Mouse (Mus musculus) heart, embryonic 16.5 days (tissue): ENCODE results near the gene Sez6l2. TPM values are rescaled to one million over a fixed set of nuclear protein-coding genes. Genes with fewer than 3 reads are reported as not detected.

Experiments
- ATAC-seq: fragments of 200-750 bp; cut with Nextera tagmentation; replicated peaks from 2 replicates; pipeline ENCODE4 v1.8.0; 2017; ENCODE audit warnings: moderate number of reproducible peaks; ENCODE audit not compliant: insufficient read depth, low FRiP score; ENCODE audit errors: extremely low read depth
- H3K27ac ChIP-seq: fragments of 300-500 bp; sonication (generic); 2 replicates; pipeline ENCODE4 v1.5.1; 2014; ENCODE audit warnings: mild to moderate bottlenecking, low read length, control low read depth, moderate library complexity
- H3K27me3 ChIP-seq: fragments of 300-500 bp; sonication (generic); 2 replicates; pipeline ENCODE4 v1.6.1; 2014; ENCODE audit warnings: low read length, mixed read lengths; ENCODE audit not compliant: control insufficient read depth, insufficient read depth
- H3K36me3 ChIP-seq: fragments of 300-500 bp; sonication (generic); 2 replicates; pipeline ENCODE4 v1.6.1; 2014; ENCODE audit not compliant: control insufficient read depth, insufficient read depth
- H3K4me1 ChIP-seq: fragments of 300-500 bp; sonication (generic); 2 replicates; pipeline ENCODE4 v1.6.1; 2014; ENCODE audit warnings: low read length, mixed read lengths; ENCODE audit not compliant: control insufficient read depth, insufficient read depth
- H3K4me2 ChIP-seq: fragments of 300-500 bp; sonication (generic); 2 replicates; pipeline ENCODE4 v1.6.1; 2014; ENCODE audit warnings: low read depth, mild to moderate bottlenecking, control low read depth, low read length
- H3K4me3 ChIP-seq: fragments of 300-500 bp; sonication (generic); 2 replicates; pipeline ENCODE4 v1.5.1; 2014; ENCODE audit warnings: mild to moderate bottlenecking, control low read depth, low read length
- H3K9ac ChIP-seq: fragments of 300-500 bp; sonication (generic); 2 replicates; pipeline ENCODE4 v1.6.1; 2014; ENCODE audit warnings: low read length, control low read depth
- H3K9me3 ChIP-seq: fragments of 300-500 bp; sonication (generic); replicated peaks from 2 replicates; pipeline ENCODE4 v1.6.1; 2016; ENCODE audit warnings: low read length; ENCODE audit not compliant: control insufficient read depth
- WGBS: fragments of 180-500 bp; shearing (Covaris S2); extraction: QIAGEN DNeasy Blood & Tissue Kit; methylation state at CpG from one replicate; pipeline ENCODE4 v1.1.7; 2014; 5-methylcytosine and 5-hydroxymethylcytosine counted together
- polyA plus RNA-seq: library from polyadenylated mRNA; unstranded; fragments of >200 nt; fragmentation: Nextera tagmentation; extraction: Ambion mirVana; gene quantifications from 2 replicates; pipeline ENCODE4 v1.2.1, GENCODE M21; 2015

Sez6l2 gene
- polyA plus RNA-seq, 1 experiment from 2014 or later: 0.53 TPM

- 36% methylated on average over 10 of the region's 10 CpGs for WGBS
- Histone ChIP-seq H3K9me3 (no peaks in the 10 kb centered on the region), H3K4me2 (no peak overlapping the region), H3K36me3 (peaks cover 9% of the 10 kb centered on the region), H3K27ac (no peak overlapping the region), H3K4me3 (no peak overlapping the region), H3K4me1 (no peaks in the 10 kb centered on the region; the same call in 1 of the 2 replicates), H3K27me3 (no peaks in the 10 kb centered on the region), H3K9ac (no peak overlapping the region)
- ATAC-seq: no peak
Measured at GRCm38 (mm10) chr7:126984667-126985444, 34.5 kb downstream of the Sez6l2 start.

- 42% methylated on average over 9 of the region's 9 CpGs for WGBS
- Histone ChIP-seq H3K36me3 (no peaks in the 10 kb centered on the region), H3K4me2 (no peak overlapping the region), H3K4me3 (no peak overlapping the region), H3K9ac (no peak overlapping the region), H3K4me1 (no peaks in the 10 kb centered on the region; the same call in 1 of the 2 replicates), H3K27me3 (no peaks in the 10 kb centered on the region), H3K9me3 (no peaks in the 10 kb centered on the region), H3K27ac (no peak overlapping the region)
- no peak for ATAC-seq
Measured at GRCm38 (mm10) chr7:126986319-126986718, 36.0 kb downstream of the Sez6l2 start.

- no peak for ATAC-seq
- Histone ChIP-seq H3K4me1 (no peaks in the 10 kb centered on the region; the same call in 1 of the 2 replicates), H3K9me3 (no peaks in the 10 kb centered on the region), H3K4me3 (no peak overlapping the region), H3K27ac (no peak overlapping the region), H3K27me3 (no peaks in the 10 kb centered on the region), H3K36me3 (no peaks in the 10 kb centered on the region), H3K4me2 (no peak overlapping the region), H3K9ac (no peak overlapping the region)
- 71% methylated on average over 8 of the region's 8 CpGs for WGBS
Measured at GRCm38 (mm10) chr7:126988816-126989215, 38.5 kb downstream of the Sez6l2 start.

GRCm38 (mm10) chr7:126996449-126996848 is 46.1 kb downstream of the Sez6l2 start:
- no peak overlapping the region for H3K27ac ChIP-seq

GRCm38 (mm10) chr7:126999568-126999967 is 49.2 kb downstream of the Sez6l2 start:
- Histone ChIP-seq H3K27ac (no peak overlapping the region), H3K9me3 (0 out of 2 replicates have a peak, but pooled peaks cover 3% of the 10 kb centered on the region), H3K4me1 (no peaks in the 10 kb centered on the region), H3K36me3 (peaks cover 17% of the 10 kb centered on the region), H3K9ac (no peak overlapping the region), H3K4me3 (no peak overlapping the region), H3K27me3 (no peaks in the 10 kb centered on the region), H3K4me2 (no peak overlapping the region)
- WGBS: 70% methylated on average over 10 of the region's 10 CpGs
- no peak for ATAC-seq

More at GRCm38 (mm10) chr7:126996449-126996848, 46.1 kb downstream of the Sez6l2 start:
- Histone ChIP-seq H3K4me3 (no peak overlapping the region), H3K9me3 (0 out of 2 replicates have a peak, but pooled peaks cover 3% of the 10 kb centered on the region), H3K9ac (no peak overlapping the region), H3K27me3 (no peaks in the 10 kb centered on the region), H3K4me2 (no peak overlapping the region), H3K4me1 (no peaks in the 10 kb centered on the region), H3K36me3 (peaks cover 17% of the 10 kb centered on the region)
- ATAC-seq: no peak
- WGBS: 79% methylated on average over 4 of the region's 4 CpGs

GRCm38 (mm10) chr7:127003620-127004019 is 53.3 kb downstream of the Sez6l2 start:
- Histone ChIP-seq H3K4me3 (no peak overlapping the region), H3K36me3 (no peaks in the 10 kb centered on the region), H3K4me2 (no peak overlapping the region), H3K27me3 (no peaks in the 10 kb centered on the region), H3K9me3 (no peaks in the 10 kb centered on the region), H3K9ac (no peak overlapping the region), H3K4me1 (peaks cover 10% of the 10 kb centered on the region; the same call in 1 of the 2 replicates), H3K27ac (no peak overlapping the region)
- WGBS: 89% methylated on average over 5 of the region's 5 CpGs
- ATAC-seq: no peak

- Histone ChIP-seq H3K36me3 (no peaks in the 10 kb centered on the region), H3K9ac (no peak overlapping the region), H3K9me3 (no peaks in the 10 kb centered on the region), H3K27ac (no peak overlapping the region), H3K27me3 (no peaks in the 10 kb centered on the region), H3K4me1 (peaks cover 14% of the 10 kb centered on the region; the same call in 1 of the 2 replicates), H3K4me3 (no peak overlapping the region), H3K4me2 (no peak overlapping the region)
- WGBS: 76% methylated on average over 4 of the region's 4 CpGs
- ATAC-seq: no peak
Measured at GRCm38 (mm10) chr7:127004122-127004875, 53.9 kb downstream of the Sez6l2 start.

GRCm38 (mm10) chr7:127007313-127008024 is 57.1 kb downstream of the Sez6l2 start:
- 81% methylated on average over 6 of the region's 6 CpGs for WGBS
- H3K9ac ChIP-seq: no peak overlapping the region
- no peaks in the 10 kb centered on the region for H3K36me3 ChIP-seq
- no peaks in the 10 kb centered on the region for H3K27me3 ChIP-seq
- no peaks in the 10 kb centered on the region for H3K9me3 ChIP-seq
- no peak overlapping the region for H3K27ac ChIP-seq
- H3K4me3 ChIP-seq: no peak overlapping the region
- no peak for ATAC-seq
- no peak overlapping the region for H3K4me2 ChIP-seq
- H3K4me1 ChIP-seq: peaks cover 14% of the 10 kb centered on the region; the same call in 1 of the 2 replicates
